Mouse (Mus musculus) kidney, embryonic 15.5 days (tissue): Measurements from ENCODE around the gene Tollip. TPM values are rescaled to one million over a fixed set of nuclear protein-coding genes. Genes with fewer than 3 reads are reported as not detected.

Experiments
- ATAC-seq: fragments of 200-750 bp; cut with Nextera tagmentation; replicated peaks from 2 replicates; pipeline ENCODE4 v1.8.0; 2017; ENCODE audit warnings: moderate TSS enrichment; ENCODE audit not compliant: low FRiP score
- H3K27ac ChIP-seq: fragments of 300-500 bp; sonication (generic); 2 replicates; pipeline ENCODE4 v1.5.1; 2015; ENCODE audit warnings: mild to moderate bottlenecking, inconsistent platforms
- H3K27me3 ChIP-seq: fragments of 300-500 bp; sonication (generic); 2 replicates; pipeline ENCODE4 v1.6.1; 2015; ENCODE audit warnings: inconsistent platforms
- H3K36me3 ChIP-seq: fragments of 300-500 bp; sonication (generic); 2 replicates; pipeline ENCODE4 v1.6.1; 2015; ENCODE audit warnings: inconsistent platforms
- H3K4me1 ChIP-seq: fragments of 300-500 bp; sonication (generic); 2 replicates; pipeline ENCODE4 v1.6.1; 2015; ENCODE audit warnings: inconsistent platforms
- H3K4me2 ChIP-seq: fragments of 300-500 bp; sonication (generic); 2 replicates; pipeline ENCODE4 v1.6.1; 2015; ENCODE audit warnings: moderate library complexity, mild to moderate bottlenecking, inconsistent platforms
- H3K4me3 ChIP-seq: fragments of 300-500 bp; sonication (generic); replicated peaks from 2 replicates; pipeline ENCODE4 v1.5.1; 2015; ENCODE audit warnings: mild to moderate bottlenecking, inconsistent platforms
- H3K9ac ChIP-seq: fragments of 300-500 bp; sonication (generic); 2 replicates; pipeline ENCODE4 v1.6.1; 2015; ENCODE audit warnings: mild to moderate bottlenecking, inconsistent platforms
- H3K9me3 ChIP-seq: fragments of 300-500 bp; sonication (generic); replicated peaks from 2 replicates; pipeline ENCODE4 v1.6.1; 2016; ENCODE audit warnings: inconsistent platforms
- WGBS: fragments of 180-500 bp; shearing (Covaris S2); methylation state at CpG from one replicate; pipeline ENCODE4 v1.1.7; 2015; ENCODE audit warnings: mixed read lengths; 5-methylcytosine and 5-hydroxymethylcytosine counted together
- polyA plus RNA-seq: library from polyadenylated mRNA; unstranded; fragments of >200 nt; fragmentation: Nextera tagmentation; extraction: Ambion mirVana; gene quantifications from 2 replicates; pipeline ENCODE4 v1.2.1, GENCODE M21; 2015

Gene Tollip
- polyA plus RNA-seq, 1 experiment from 2014 or later: 45.6 TPM

DNA sequence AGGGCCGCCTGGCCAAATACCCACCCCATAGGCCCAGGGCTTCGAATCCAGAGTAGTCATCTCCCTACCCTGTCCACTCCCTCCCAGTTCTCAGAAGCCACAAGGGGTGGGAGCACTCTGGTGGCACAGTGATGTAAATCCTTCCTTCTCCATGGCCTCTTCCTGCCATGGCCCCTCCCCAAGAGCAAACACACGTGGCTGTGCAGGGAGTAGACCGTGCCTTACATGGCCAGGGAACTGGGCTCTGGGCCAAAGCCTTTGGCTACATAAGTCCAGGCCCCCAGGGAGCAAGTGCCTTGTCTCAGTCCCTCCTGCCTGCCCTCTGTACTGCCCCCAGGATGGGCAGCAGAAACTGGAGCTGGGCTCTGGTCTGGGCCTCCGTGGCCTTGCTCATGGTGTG is 79.5 kb downstream of the Tollip start, which contains the start of gene Muc5b:
TSS of gene Muc5b (plus strand) at position 292 of the 400 bp plus-strand sequence.
- Histone ChIP-seq H3K9ac (no peak within 1 kb of the TSS), H3K36me3 (no peaks in the 10 kb centered on the region), H3K27me3 (no peaks in the 10 kb centered on the region), H3K4me2 (no peak within 1 kb of the TSS), H3K9me3 (no peaks in the 10 kb centered on the region), H3K4me1 (0 out of 2 replicates have a peak, but pooled peaks cover 9% of the 10 kb centered on the region), H3K27ac (no peak within 1 kb of the TSS), H3K4me3 (no peak within 1 kb of the TSS)
- 64% methylated on average over 5 of the region's 5 CpGs for WGBS
- ATAC-seq: peak; percentile 44; the same call in 1 of the 2 replicates

GRCm38 (mm10) chr7:141836423-141836822 is 81.9 kb downstream of the Tollip start:
- no peak overlapping the region for H3K4me3 ChIP-seq
- H3K27me3 ChIP-seq: no peaks in the 10 kb centered on the region
- H3K4me2 ChIP-seq: no peak overlapping the region
- 0 out of 2 replicates have a peak, but pooled peaks cover 9% of the 10 kb centered on the region for H3K4me1 ChIP-seq
- 60% methylated on average over 8 of the region's 8 CpGs for WGBS
- 0 out of 2 replicates have a peak, but pooled peaks have one; percentile 7 for ATAC-seq
- H3K9ac ChIP-seq: no peak overlapping the region
- no peaks in the 10 kb centered on the region for H3K36me3 ChIP-seq
- H3K27ac ChIP-seq: no peak overlapping the region
- H3K9me3 ChIP-seq: no peaks in the 10 kb centered on the region

DNA sequence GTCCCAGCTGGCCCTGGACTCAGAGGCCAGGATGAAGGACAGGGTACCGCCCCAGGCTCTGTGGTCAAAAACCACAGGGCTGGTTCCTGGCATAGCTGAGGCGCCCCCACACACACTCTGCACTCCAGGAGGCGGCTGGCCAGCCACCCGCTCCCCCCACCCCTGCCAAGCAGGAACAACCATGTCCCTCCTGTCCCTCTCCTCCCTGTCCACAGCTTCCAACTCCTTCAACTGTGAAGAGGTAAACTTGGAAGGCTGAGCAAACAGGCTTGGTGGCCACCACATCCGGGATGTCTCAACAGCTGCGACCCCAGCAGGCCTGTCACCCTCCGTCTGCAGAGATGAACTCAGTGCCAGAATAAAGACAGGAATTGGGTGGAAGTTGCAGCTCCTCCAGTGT is 82.4 kb downstream of the Tollip start:
- no peak overlapping the region for H3K27ac ChIP-seq
- H3K27me3 ChIP-seq: 0 out of 2 replicates have a peak, but pooled peaks cover 3% of the 10 kb centered on the region
- no peaks in the 10 kb centered on the region for H3K9me3 ChIP-seq
- 0 out of 2 replicates have a peak, but pooled peaks cover 9% of the 10 kb centered on the region for H3K4me1 ChIP-seq
- no peak overlapping the region for H3K4me2 ChIP-seq
- peak; percentile 50; the same call in 1 of the 2 replicates for ATAC-seq
- H3K36me3 ChIP-seq: no peaks in the 10 kb centered on the region
- no peak overlapping the region for H3K4me3 ChIP-seq
- no peak overlapping the region for H3K9ac ChIP-seq
- WGBS: 47% methylated on average over 7 of the region's 7 CpGs

Other genes starting within 250 kb of the Tollip start
- gene Muc2, start 228.2 kb downstream of the Tollip start, polyA plus RNA-seq: 0.40 and 1.9 TPM in 2 replicates
- gene Muc5ac, start 129.5 kb downstream of the Tollip start, polyA plus RNA-seq: not detected in 2 replicates
- gene Muc5b, start 79.4 kb downstream of the Tollip start, polyA plus RNA-seq: 0.01 and 0.03 TPM in 2 replicates
- 0.74 and 0.86 TPM in 2 replicates for gene Brsk2, start 31.2 kb upstream of the Tollip start, polyA plus RNA-seq
- 62.3 and 66.9 TPM in 2 replicates for gene Mob2, start 142.6 kb upstream of the Tollip start, polyA plus RNA-seq
- gene Dusp8, start 177.3 kb upstream of the Tollip start, polyA plus RNA-seq: 2.6 and 2.9 TPM in 2 replicates
- not detected in 2 replicates for gene Gm45618, start 202.2 kb upstream of the Tollip start, polyA plus RNA-seq
- not detected in 2 replicates for gene Gm39115, start 217.5 kb upstream of the Tollip start, polyA plus RNA-seq
- not detected in 2 replicates for gene Gm45337, start 226.1 kb upstream of the Tollip start, polyA plus RNA-seq
- gene Gm29735, start 238.6 kb upstream of the Tollip start, polyA plus RNA-seq: not detected in 2 replicates
- not detected in 2 replicates for gene Gm4553, start 247.2 kb upstream of the Tollip start, polyA plus RNA-seq